Mouse (Mus musculus): ENCODE measurements around the gene Plekhg5. TPM values are rescaled to one million over a fixed set of nuclear protein-coding genes. Genes with fewer than 3 reads are reported as not detected.

The Plekhg5 gene
- polyA plus RNA-seq, 1 experiment from 2014 or later = 10.8 TPM

DNA sequence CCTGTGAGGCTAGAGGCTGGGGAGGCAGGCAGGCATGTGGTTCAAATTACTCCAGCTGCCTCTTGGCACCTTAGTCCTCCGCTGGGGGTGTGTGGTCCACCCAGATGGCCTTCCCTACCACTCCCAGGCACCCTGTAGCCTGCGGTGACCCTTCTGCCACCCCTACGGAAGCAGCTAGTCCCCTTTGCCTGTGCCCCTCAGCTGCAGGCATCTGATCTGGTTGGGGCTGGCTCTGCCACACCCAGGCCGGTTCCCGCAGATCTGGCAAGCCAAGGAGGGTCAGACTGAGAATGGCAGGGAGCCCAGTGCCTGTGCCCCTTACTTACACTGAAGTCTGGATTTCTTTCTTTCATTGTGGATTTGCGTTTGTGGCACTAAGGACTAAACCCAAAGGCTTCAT lies 1.4 kb downstream of the Plekhg5 start:
- no peak for ATAC-seq (ENCODE audit: low FRiP score)
- WGBS = 90% methylated on average over 6 of the region's 6 CpGs

DNA sequence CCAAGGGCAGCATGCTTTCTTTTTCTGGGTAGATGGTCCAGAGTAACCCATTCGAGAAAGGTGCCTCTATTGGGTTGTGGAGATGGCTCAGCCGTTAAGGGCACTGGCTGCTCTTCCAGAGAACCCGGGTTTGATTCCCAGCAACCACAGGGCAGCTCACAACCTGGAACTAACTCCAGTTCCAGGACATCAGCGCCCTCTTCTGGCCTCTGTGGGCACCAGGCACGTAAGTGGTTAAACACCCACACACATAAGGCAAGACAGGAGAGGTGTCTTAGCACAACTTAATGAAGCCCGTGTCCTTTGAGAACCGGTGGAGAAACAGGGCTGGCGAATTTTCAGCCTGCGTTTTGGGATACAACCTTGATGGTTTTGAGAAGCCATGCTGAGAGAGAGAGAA lies 2.2 kb downstream of the Plekhg5 start:
- peaks cover 9% of the 10 kb centered on the region for H3K4me1 ChIP-seq
- H3K4me2 ChIP-seq = no peak overlapping the region
- WGBS = 85% methylated on average over 9 of the region's 9 CpGs
- no peaks in the 10 kb centered on the region for H3K36me3 ChIP-seq (replicated peaks)
- H3K4me3 ChIP-seq (replicated peaks) = no peak overlapping the region
- no peaks in the 10 kb centered on the region for H3K9me3 ChIP-seq
- no peak overlapping the region for H3K9ac ChIP-seq
- no peak overlapping the region for H3K27ac ChIP-seq
- H3K27me3 ChIP-seq = no peaks in the 10 kb centered on the region
- no peak for ATAC-seq (ENCODE audit: low FRiP score)

More for the DNA sequence above, 1.4 kb downstream of the Plekhg5 start:
- H3K27me3 ChIP-seq = no peaks in the 10 kb centered on the region
- peaks cover 9% of the 10 kb centered on the region for H3K4me1 ChIP-seq
- no peaks in the 10 kb centered on the region for H3K36me3 ChIP-seq (replicated peaks)
- H3K9ac ChIP-seq = no peak overlapping the region
- no peak overlapping the region for H3K4me3 ChIP-seq (replicated peaks)
- H3K27ac ChIP-seq = no peak overlapping the region
- no peaks in the 10 kb centered on the region for H3K9me3 ChIP-seq
- H3K4me2 ChIP-seq = no peak overlapping the region

GRCm38 (mm10) chr4:152077191-152077590 lies 4.9 kb downstream of the Plekhg5 start:
- no peak overlapping the region for H3K4me3 ChIP-seq (replicated peaks)
- no peak for ATAC-seq (ENCODE audit: low FRiP score)
- H3K9ac ChIP-seq = no peak overlapping the region
- H3K36me3 ChIP-seq (replicated peaks) = no peaks in the 10 kb centered on the region
- peaks cover 7% of the 10 kb centered on the region for H3K4me1 ChIP-seq
- H3K27ac ChIP-seq = no peak overlapping the region
- H3K9me3 ChIP-seq = no peaks in the 10 kb centered on the region
- H3K4me2 ChIP-seq = no peak overlapping the region
- H3K27me3 ChIP-seq = no peaks in the 10 kb centered on the region
- WGBS = 87% methylated on average over 9 of the region's 9 CpGs

DNA sequence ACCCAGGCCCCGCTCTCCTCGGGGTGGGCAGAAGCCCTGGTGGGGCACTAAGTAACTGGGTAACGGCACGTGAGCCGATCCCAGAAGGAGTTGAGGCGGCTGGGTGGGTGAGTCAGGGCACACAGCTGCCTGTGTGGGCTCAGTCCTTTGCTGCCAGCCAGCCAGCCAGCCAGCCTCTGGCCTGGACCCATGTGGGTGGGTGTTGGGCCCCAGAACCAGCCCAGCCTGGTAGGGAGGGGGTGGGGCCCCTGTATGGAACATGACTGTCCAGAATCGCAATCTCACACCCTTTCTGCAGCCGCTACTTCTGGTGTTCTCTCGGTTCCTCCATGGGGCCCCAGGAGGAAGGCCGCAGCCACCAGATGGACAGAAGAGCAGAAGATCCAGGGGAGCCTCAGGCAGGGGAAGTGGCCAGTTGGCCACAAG lies 5.8 kb downstream of the Plekhg5 start:
- no peak for ATAC-seq (ENCODE audit: low FRiP score)

DNA sequence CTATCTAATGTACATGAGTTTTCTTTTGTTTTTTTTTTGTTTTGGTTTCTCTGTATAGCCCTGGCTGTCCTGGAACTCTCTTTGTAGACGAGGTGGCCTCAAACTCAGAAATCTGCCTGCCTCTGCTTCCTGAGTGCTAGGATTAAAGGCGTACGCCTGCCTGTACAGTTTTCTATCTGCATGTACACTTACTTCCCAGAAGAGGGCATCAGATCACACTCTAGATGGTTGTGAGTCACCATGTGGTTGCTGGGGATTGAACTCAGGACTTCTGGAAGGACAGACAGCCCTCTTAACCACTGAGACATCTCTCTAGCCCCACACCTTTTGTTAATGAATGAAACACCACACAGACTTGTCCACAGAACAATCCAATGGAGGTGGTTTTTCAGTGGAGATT lies 7.0 kb downstream of the Plekhg5 start:
- Histone ChIP-seq H3K4me3 (replicated peaks) (no peak overlapping the region), H3K36me3 (replicated peaks) (no peaks in the 10 kb centered on the region), H3K27ac (no peak overlapping the region), H3K9ac (no peak overlapping the region), H3K9me3 (no peaks in the 10 kb centered on the region), H3K27me3 (no peaks in the 10 kb centered on the region), H3K4me1 (no peaks in the 10 kb centered on the region), H3K4me2 (no peak overlapping the region)
- WGBS = 86% methylated on average over 3 of the region's 3 CpGs
- no peak for ATAC-seq (ENCODE audit: low FRiP score)

More for the DNA sequence above, 5.8 kb downstream of the Plekhg5 start:
- no peaks in the 10 kb centered on the region for H3K27me3 ChIP-seq
- no peak overlapping the region for H3K9ac ChIP-seq
- H3K36me3 ChIP-seq (replicated peaks) = no peaks in the 10 kb centered on the region
- H3K4me3 ChIP-seq (replicated peaks) = no peak overlapping the region
- H3K27ac ChIP-seq = no peak overlapping the region
- H3K4me1 ChIP-seq = no peaks in the 10 kb centered on the region
- H3K4me2 ChIP-seq = no peak overlapping the region
- WGBS = 97% methylated on average over 10 of the region's 10 CpGs
- no peaks in the 10 kb centered on the region for H3K9me3 ChIP-seq

DNA sequence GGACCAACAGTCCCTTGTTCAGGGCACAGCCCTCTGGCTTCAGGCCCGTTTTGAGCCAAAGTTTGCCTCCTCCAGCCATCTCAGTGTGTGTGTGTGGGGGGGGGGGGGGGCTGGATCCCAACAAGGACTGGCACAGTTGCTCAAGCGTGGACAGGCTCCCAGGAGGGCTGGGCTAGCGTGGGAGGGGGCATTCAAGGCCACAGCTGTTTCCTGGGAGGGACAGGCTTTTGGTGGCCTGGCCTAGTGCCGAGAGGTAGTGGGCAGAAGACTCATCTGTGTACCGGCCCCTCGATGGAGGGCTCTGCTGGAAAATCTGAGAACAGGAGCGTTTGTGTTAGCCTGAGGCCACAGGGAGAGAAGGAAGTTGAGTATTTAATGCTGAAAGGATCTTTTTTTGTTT lies 7.6 kb downstream of the Plekhg5 start:
- Histone ChIP-seq H3K4me3 (replicated peaks) (no peak overlapping the region), H3K27ac (no peak overlapping the region), H3K27me3 (no peaks in the 10 kb centered on the region), H3K9ac (no peak overlapping the region), H3K4me2 (no peak overlapping the region), H3K4me1 (no peaks in the 10 kb centered on the region), H3K9me3 (no peaks in the 10 kb centered on the region), H3K36me3 (replicated peaks) (no peaks in the 10 kb centered on the region)
- 76% methylated on average over 7 of the region's 7 CpGs for WGBS
- ATAC-seq (ENCODE audit: low FRiP score) = no peak

DNA sequence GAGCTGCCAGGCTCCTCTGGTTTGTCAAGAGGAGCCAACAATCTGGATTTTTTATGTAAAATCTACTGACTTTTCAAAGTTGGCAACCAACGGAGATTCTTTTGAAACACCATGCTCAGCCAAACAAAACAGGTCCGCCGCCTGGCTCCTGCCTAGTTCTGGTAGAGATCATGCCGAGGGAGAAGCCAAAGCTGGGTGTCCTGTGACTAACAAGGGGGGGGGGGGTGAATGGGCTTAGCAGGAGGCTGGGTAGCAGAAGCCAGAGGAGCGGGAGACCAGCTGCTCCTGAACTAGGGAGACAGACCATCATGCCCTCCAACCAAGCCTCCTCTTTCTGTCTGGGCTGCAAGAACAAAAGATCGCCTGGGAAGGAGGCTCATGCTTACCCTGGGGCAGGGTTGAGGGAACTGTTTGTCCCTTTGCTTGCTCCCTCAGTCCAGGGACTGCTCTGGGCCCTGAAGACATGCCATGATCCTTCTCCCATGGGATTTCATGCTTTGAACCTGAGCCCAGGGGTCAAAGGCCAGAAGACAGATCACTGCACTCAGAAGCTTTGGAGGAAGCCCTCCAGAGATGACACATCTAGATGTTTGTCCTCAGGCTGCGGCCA lies 11.4 kb downstream of the Plekhg5 start:
- Histone ChIP-seq H3K9me3 (no peaks in the 10 kb centered on the region), H3K4me2 (no peak overlapping the region), H3K9ac (no peak overlapping the region), H3K27ac (no peak overlapping the region), H3K4me1 (peaks cover 24% of the 10 kb centered on the region), H3K36me3 (replicated peaks) (no peaks in the 10 kb centered on the region), H3K27me3 (peaks cover 3% of the 10 kb centered on the region; the same call in 1 of the 2 replicates), H3K4me3 (replicated peaks) (no peak overlapping the region)
- ATAC-seq (ENCODE audit: low FRiP score) = no peak
- 74% methylated on average over 7 of the region's 7 CpGs for WGBS

GRCm38 (mm10) chr4:152084616-152085015 lies 12.3 kb downstream of the Plekhg5 start:
- WGBS = 90% methylated on average over 7 of the region's 7 CpGs
- no peak overlapping the region for H3K4me2 ChIP-seq

DNA sequence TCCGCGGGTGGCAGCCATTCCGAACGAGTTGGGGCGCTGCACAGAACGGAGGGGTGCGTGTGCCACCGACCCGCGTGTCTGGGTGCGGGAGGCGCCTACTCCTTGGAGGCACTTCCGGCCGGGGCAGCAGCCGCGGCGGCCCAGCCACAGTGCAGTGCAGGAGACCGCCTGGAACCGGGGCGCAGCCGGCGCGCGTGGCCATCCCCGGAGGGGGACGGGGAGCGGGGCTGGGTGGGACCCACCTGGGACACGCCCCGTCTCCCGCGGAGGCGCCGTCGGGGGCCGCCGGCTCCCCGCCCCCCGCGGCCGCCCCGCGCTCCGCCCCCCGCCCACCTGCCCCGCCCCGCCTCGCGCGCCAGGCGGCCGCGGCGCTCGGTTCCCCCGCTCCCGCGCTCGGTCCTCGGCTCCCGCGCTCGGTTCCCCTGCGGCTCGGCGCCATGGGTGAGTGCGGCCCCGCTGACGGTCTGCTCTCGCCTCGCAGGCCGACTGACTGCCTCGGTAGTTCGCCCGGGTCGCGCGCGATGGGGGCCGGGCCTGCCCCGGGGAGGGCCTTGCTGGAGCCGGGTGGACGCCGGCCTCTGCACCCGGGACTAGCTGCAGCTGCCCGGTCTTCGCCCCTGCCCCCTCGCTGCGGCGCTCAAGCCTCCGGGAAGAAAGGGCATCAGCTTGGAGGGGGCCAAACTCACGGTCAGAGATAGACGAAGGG lies 14.4 kb downstream of the Plekhg5 start:
- under 1% methylated on average over 64 of the region's 92 CpGs for WGBS
- Histone ChIP-seq H3K9ac (peak overlapping the region; percentile 80), H3K4me2 (peak overlapping the region; percentile 88), H3K36me3 (replicated peaks) (no peaks in the 10 kb centered on the region), H3K4me3 (replicated peaks) (peak overlapping the region; percentile 73), H3K9me3 (no peaks in the 10 kb centered on the region), H3K27ac (peak overlapping the region; percentile 46; the same call in 1 of the 2 replicates), H3K4me1 (peaks cover 27% of the 10 kb centered on the region), H3K27me3 (peaks cover 3% of the 10 kb centered on the region)
- ATAC-seq (ENCODE audit: low FRiP score) = peak; percentile 81

More at GRCm38 (mm10) chr4:152084616-152085015, 12.3 kb downstream of the Plekhg5 start:
- H3K9me3 ChIP-seq = no peaks in the 10 kb centered on the region
- no peak overlapping the region for H3K4me3 ChIP-seq (replicated peaks)
- peaks cover 3% of the 10 kb centered on the region for H3K27me3 ChIP-seq
- H3K9ac ChIP-seq = no peak overlapping the region
- H3K27ac ChIP-seq = no peak overlapping the region
- peaks cover 27% of the 10 kb centered on the region for H3K4me1 ChIP-seq
- no peaks in the 10 kb centered on the region for H3K36me3 ChIP-seq (replicated peaks)
- no peak for ATAC-seq (ENCODE audit: low FRiP score)

GRCm38 (mm10) chr4:152087211-152088081 lies 15.1 kb downstream of the Plekhg5 start:
- peaks cover 28% of the 10 kb centered on the region for H3K4me1 ChIP-seq
- H3K27ac ChIP-seq = no peak overlapping the region; the same call in 1 of the 2 replicates
- H3K4me3 ChIP-seq (replicated peaks) = peak overlapping the region; percentile 73
- 3% methylated on average over 12 of the region's 12 CpGs for WGBS
- no peaks in the 10 kb centered on the region for H3K9me3 ChIP-seq
- ATAC-seq (ENCODE audit: low FRiP score) = peak; percentile 37; the same call in 1 of the 2 replicates
- H3K27me3 ChIP-seq = peaks cover 3% of the 10 kb centered on the region
- H3K9ac ChIP-seq = peak overlapping the region; percentile 80
- peak overlapping the region; percentile 88 for H3K4me2 ChIP-seq
- no peaks in the 10 kb centered on the region for H3K36me3 ChIP-seq (replicated peaks)

- H3K9ac ChIP-seq = peak overlapping the region; percentile 80; the same call in 1 of the 2 replicates
- H3K27me3 ChIP-seq = peaks cover 3% of the 10 kb centered on the region
- peaks cover 34% of the 10 kb centered on the region for H3K4me1 ChIP-seq
- H3K9me3 ChIP-seq = no peaks in the 10 kb centered on the region
- ATAC-seq (ENCODE audit: low FRiP score) = no peak
- H3K27ac ChIP-seq = no peak overlapping the region
- H3K4me3 ChIP-seq (replicated peaks) = peak overlapping the region; percentile 73; the same call in 1 of the 2 replicates
- H3K36me3 ChIP-seq (replicated peaks) = no peaks in the 10 kb centered on the region
- WGBS = 31% methylated on average over 4 of the region's 4 CpGs
- peak overlapping the region; percentile 88 for H3K4me2 ChIP-seq
These were observed 15.8 kb downstream of the Plekhg5 start for GRCm38 (mm10) chr4:152088133-152088532.

DNA sequence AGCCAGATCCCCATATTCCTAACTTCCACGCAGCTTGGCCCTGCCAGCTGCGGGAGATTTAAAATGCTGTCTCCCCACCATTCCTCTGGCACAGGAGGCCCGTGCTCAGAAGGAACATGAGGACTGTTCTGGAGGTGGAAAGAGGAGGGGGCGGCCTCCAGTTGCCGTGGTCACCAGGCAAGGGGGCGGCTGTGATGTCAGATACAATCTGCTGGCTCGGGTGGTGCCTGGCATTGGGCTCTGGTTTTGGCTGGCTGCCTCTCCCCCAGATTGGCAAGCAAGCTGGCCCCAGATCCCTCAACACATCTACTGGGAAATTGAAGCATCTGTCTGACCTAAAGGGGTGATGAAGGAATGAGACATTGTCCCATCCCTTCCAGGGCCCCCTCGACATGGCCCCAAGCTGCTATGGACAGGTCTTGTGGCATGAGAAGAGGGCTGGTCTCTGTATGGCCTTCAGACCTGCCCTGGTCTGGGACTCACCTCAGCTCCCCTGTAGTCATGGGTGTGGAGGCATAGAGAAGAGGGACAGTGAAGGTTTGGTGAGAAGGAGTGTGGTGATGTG lies 16.3 kb downstream of the Plekhg5 start:
- H3K36me3 ChIP-seq (replicated peaks) = no peaks in the 10 kb centered on the region
- peaks cover 3% of the 10 kb centered on the region for H3K27me3 ChIP-seq
- no peak overlapping the region for H3K27ac ChIP-seq
- H3K4me1 ChIP-seq = peaks cover 37% of the 10 kb centered on the region
- H3K4me3 ChIP-seq (replicated peaks) = no peak overlapping the region
- H3K9ac ChIP-seq = peak overlapping the region; percentile 80; the same call in 1 of the 2 replicates
- no peaks in the 10 kb centered on the region for H3K9me3 ChIP-seq
- no peak overlapping the region for H3K4me2 ChIP-seq
- WGBS = 43% methylated on average over 8 of the region's 8 CpGs
- ATAC-seq (ENCODE audit: low FRiP score) = no peak
